ENCODE assay signal across 10 mouse cellular contexts in genomic region chr11:88629165-88629564, GRCm38 (mm10).
DNase-seq lines count a peak whose midpoint lies in the region; ATAC-seq lines count a peak whose summit lies in the region.
"Had no signal": no experiment of that assay in that cellular context is flagged by ENCODE, and none has a peak within 500 bp of the region (broad histone marks: within the 10 kb centered on the region; RNA-seq: fewer than 3 reads in every experiment).

No protein-coding gene starts in this region.

- 77% methylated on average over 4 of the region's 4 CpGs for WGBS in heart, embryonic 13.5 days
- WGBS in forebrain, embryonic 12.5 days: 31% methylated on average over 4 of the region's 4 CpGs
- 55% methylated on average over 4 of the region's 4 CpGs for WGBS in midbrain, embryonic 11.5 days
- WGBS in liver, embryonic 11.5 days: 79% methylated on average over 4 of the region's 4 CpGs

- ATAC-seq in heart, embryonic 13.5 days (ENCODE audit: extremely low read depth, insufficient number of reproducible peaks, low FRiP score, low TSS enrichment): no peak
- ATAC-seq in forebrain, embryonic 12.5 days (ENCODE audit: low FRiP score): no peak
- 0 out of 2 replicates have a peak, but pooled peaks have one; percentile 11 for ATAC-seq in midbrain, embryonic 11.5 days (ENCODE audit: low FRiP score)
- no peak for ATAC-seq in liver, embryonic 11.5 days (replicated peaks; ENCODE audit: low FRiP score)
- no peak for ATAC-seq in megakaryocyte-erythroid progenitor cell, adult 5-6 weeks (replicated peaks; ENCODE audit: low FRiP score, low TSS enrichment, poor library complexity, severe bottlenecking)

- no peaks in the 10 kb centered on the region for H3K9me3 ChIP-seq in heart, embryonic 13.5 days
- H3K9me3 ChIP-seq in forebrain, embryonic 12.5 days: no peaks in the 10 kb centered on the region
- H3K9me3 ChIP-seq in midbrain, embryonic 11.5 days (ENCODE audit: control insufficient read depth, low read length): no peaks in the 10 kb centered on the region
- H3K9me3 ChIP-seq in liver, embryonic 11.5 days (ENCODE audit: control insufficient read depth, low read length): no peaks in the 10 kb centered on the region
- H3K9me3 ChIP-seq: liver, embryonic 13.5 days had no signal

- no peak overlapping the region for H3K4me3 ChIP-seq in heart, embryonic 13.5 days
- H3K4me3 ChIP-seq in forebrain, embryonic 12.5 days (replicated peaks): no peak overlapping the region
- H3K4me3 ChIP-seq in midbrain, embryonic 11.5 days (ENCODE audit: low read depth, low read length): no peak overlapping the region
- no peak overlapping the region for H3K4me3 ChIP-seq in liver, embryonic 11.5 days (ENCODE audit: low read depth, low read length)
- H3K4me3 ChIP-seq: liver, embryonic 13.5 days had no signal

- peaks cover 89% of the 10 kb centered on the region for H3K4me1 ChIP-seq in heart, embryonic 13.5 days
- H3K4me1 ChIP-seq in forebrain, embryonic 12.5 days: peaks cover 81% of the 10 kb centered on the region
- H3K4me1 ChIP-seq in midbrain, embryonic 11.5 days (ENCODE audit: control insufficient read depth, insufficient read depth, low read length): peaks cover 42% of the 10 kb centered on the region
- peaks cover 34% of the 10 kb centered on the region for H3K4me1 ChIP-seq in liver, embryonic 11.5 days (replicated peaks; ENCODE audit: control insufficient read depth, insufficient read depth, low read length)

- H3K36me3 ChIP-seq in heart, embryonic 13.5 days: 0 out of 2 replicates have a peak, but pooled peaks cover 3% of the 10 kb centered on the region
- H3K36me3 ChIP-seq in forebrain, embryonic 12.5 days (replicated peaks): no peaks in the 10 kb centered on the region
- H3K36me3 ChIP-seq in midbrain, embryonic 11.5 days (ENCODE audit: control insufficient read depth, insufficient read depth, low read length): no peaks in the 10 kb centered on the region
- H3K36me3 ChIP-seq in liver, embryonic 11.5 days (ENCODE audit: control insufficient read depth, insufficient read depth, low read length): no peaks in the 10 kb centered on the region
- H3K36me3 ChIP-seq: liver, embryonic 13.5 days had no signal

- no peak overlapping the region; the same call in 1 of the 2 replicates for H3K27ac ChIP-seq in heart, embryonic 13.5 days (replicated peaks)
- H3K27ac ChIP-seq in forebrain, embryonic 12.5 days: peak overlapping the region; percentile 98
- H3K27ac ChIP-seq in midbrain, embryonic 11.5 days (ENCODE audit: low read depth, low read length): peak overlapping the region; percentile 89
- no peak overlapping the region for H3K27ac ChIP-seq in liver, embryonic 11.5 days (ENCODE audit: low read depth, low read length)
- H3K27ac ChIP-seq: liver, embryonic 13.5 days had no signal

- no peak for DNase-seq in heart, adult 9 months (ENCODE audit: low spot score in 2 of 2)
- DNase-seq in A20 (ENCODE audit: low read depth, low spot score) (peak; percentile 19), adipocyte (ENCODE audit: low spot score) (no peak)
- DNase-seq in midbrain, embryonic 11.5 days (ENCODE audit: low spot score, missing footprints): no peak
- DNase-seq in liver, embryonic 11.5 days (ENCODE audit: low spot score): no peak
- DNase-seq: liver, embryonic 13.5 days; thymus, postnatal 36 days had no signal

- no peak overlapping the region for H3K4me2 ChIP-seq in heart, embryonic 13.5 days
- 0 out of 2 replicates have a peak overlapping the region, but pooled peaks have one; percentile 0 for H3K4me2 ChIP-seq in forebrain, embryonic 12.5 days
- 0 out of 2 replicates have a peak overlapping the region, but pooled peaks have one; percentile 20 for H3K4me2 ChIP-seq in midbrain, embryonic 11.5 days
- no peak overlapping the region for H3K4me2 ChIP-seq in liver, embryonic 11.5 days
- H3K4me2 ChIP-seq: liver, embryonic 13.5 days had no signal

- no peaks in the 10 kb centered on the region for H3K27me3 ChIP-seq in heart, embryonic 13.5 days (replicated peaks)
- H3K27me3 ChIP-seq in forebrain, embryonic 12.5 days: no peaks in the 10 kb centered on the region
- no peaks in the 10 kb centered on the region for H3K27me3 ChIP-seq in midbrain, embryonic 11.5 days (ENCODE audit: control insufficient read depth, insufficient read depth, low read length)
- no peaks in the 10 kb centered on the region for H3K27me3 ChIP-seq in liver, embryonic 11.5 days (replicated peaks; ENCODE audit: control insufficient read depth, insufficient read depth, low read length)
- H3K27me3 ChIP-seq: liver, embryonic 13.5 days had no signal

- peak overlapping the region; percentile 63; the same call in 1 of the 2 replicates for H3K9ac ChIP-seq in heart, embryonic 13.5 days
- H3K9ac ChIP-seq in forebrain, embryonic 12.5 days: peak overlapping the region; percentile 44; the same call in 1 of the 2 replicates
- H3K9ac ChIP-seq in midbrain, embryonic 11.5 days (ENCODE audit: low read length): peak overlapping the region; percentile 47
- no peak overlapping the region for H3K9ac ChIP-seq in liver, embryonic 11.5 days (ENCODE audit: low read depth, low read length)
- H3K9ac ChIP-seq: liver, embryonic 13.5 days had no signal

Comparison
In these comparisons a context has a peak if more than half of its experiments do, and no peak if none do; other contexts are left out.
1. H3K27ac ChIP-seq: peak in forebrain, embryonic 12.5 days (single experiment) and midbrain, embryonic 11.5 days (single experiment); none in heart, embryonic 13.5 days (single experiment) and liver, embryonic 11.5 days (single experiment).
2. H3K4me2 ChIP-seq: peak in forebrain, embryonic 12.5 days (single experiment) and midbrain, embryonic 11.5 days (single experiment); none in heart, embryonic 13.5 days (single experiment) and liver, embryonic 11.5 days (single experiment).